Mouse (Mus musculus) bone marrow, adult 2 months (tissue): ENCODE data around the gene Rcan1.

ENCODE experiments used
- CTCF ChIP-seq: fragments of 200-500 bp; IDR thresholded peaks from 2 replicates; pipeline ENCODE4 v1.5.1; 2011; ENCODE audit warnings: low read length, control low read depth; ENCODE audit not compliant: control insufficient read depth, insufficient read depth
- POLR2A ChIP-seq: fragments of 200-500 bp; IDR thresholded peaks from 2 replicates; pipeline ENCODE4 v1.6.1; 2011; ENCODE audit warnings: low read depth, mild to moderate bottlenecking, control low read depth, low read length, borderline replicate concordance; ENCODE audit not compliant: control insufficient read depth

DNA sequence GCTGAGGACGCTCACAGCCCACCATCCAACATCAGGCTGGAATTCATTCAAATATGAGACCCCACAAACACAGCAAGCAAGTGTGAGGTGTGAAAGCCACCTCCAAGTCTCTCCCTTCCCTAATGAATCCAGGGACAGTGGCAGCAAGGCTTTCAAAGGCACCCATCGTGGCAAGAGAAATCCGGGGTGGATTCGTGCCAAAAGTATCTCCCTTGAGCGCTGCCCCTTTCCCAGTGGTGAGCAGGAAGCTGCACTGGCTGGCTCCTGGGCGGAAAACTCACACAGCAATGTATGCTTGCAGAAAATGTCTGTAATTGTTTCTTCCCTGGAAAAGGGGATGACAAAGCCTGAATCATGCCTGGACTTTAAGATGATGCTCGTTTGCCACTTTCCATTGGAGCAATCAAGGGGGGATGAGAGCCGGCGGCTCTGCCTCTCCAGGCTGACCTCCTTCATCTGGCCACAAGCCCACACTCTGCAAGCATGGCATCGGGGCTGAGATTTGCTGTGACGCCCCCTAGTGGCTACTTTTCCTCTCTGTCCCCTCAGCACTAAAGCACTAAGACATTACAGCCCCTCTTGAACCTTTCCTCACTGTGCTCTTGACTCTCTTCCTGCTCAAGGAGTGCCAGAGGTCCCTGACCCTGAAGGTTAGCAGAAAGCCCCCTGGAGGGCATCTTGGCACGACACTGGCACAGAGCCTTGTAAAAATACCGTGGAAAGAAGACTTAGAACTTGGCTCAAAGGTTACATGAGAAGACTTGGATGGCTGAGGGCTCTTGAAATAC lies 49.3 kb downstream of the Rcan1 start:
- no peak for TF ChIP-seq POLR2A
- TF ChIP-seq CTCF: no peak
